Mouse (Mus musculus): ENCODE results near the gene 9430015G10Rik.
"Not testable (repeated sequence)": the region's sequence is repeated elsewhere in the genome, so short reads cannot be mapped to it uniquely, and the experiment has no call there.

The 9430015G10Rik gene

DNA sequence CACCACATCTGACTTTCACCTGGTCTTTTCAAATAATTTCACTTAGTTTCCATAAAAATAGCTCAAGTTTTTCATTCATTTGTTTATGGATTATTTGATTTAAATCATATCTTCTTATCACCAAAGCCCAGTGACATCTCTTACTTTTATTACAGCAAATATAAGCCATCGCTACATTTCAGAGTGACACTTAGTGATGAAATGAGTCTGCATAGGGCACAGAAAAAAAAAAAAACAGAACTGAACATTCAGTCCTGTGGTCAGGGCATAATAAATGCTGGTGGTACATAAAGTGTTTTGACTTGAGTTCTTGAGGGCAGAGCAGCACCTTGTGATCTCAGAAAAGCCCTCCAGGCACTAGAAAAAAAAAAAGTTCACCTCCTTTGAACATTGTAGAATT, 13.6 kb upstream of the 9430015G10Rik start:
- ATAC-seq (ENCODE audit: insufficient number of reproducible peaks, low FRiP score, low TSS enrichment): no peak

DNA sequence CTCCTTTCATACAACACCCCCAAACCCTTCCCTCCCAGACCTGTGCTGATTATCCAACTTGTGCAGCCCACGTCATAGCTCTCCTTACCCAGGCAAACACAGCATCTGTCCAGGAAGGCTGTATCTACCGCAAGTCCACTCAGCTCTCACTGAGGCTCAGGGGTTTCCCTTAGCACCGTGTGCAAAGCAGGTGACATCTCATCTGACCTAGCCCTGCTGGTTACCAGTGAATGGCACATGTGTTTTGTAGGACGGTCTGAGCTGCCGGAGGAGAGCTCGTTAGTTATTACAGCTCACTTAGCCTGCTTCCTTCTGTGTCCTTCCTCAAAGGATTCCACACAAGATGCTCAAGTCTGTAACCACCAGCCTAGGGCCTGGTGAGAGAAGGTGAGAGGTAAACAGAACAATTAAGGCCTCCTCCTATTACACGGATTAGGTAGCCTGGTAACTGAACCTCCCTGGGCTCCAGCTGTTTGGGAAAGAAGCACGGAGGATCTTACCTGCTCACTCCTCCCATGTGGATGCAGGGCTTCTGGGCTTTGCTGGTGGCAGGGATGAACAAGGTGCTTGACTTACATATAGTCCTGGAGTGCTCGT, 11.9 kb upstream of the 9430015G10Rik start:
- no peak for ATAC-seq (ENCODE audit: insufficient number of reproducible peaks, low FRiP score, low TSS enrichment)

DNA sequence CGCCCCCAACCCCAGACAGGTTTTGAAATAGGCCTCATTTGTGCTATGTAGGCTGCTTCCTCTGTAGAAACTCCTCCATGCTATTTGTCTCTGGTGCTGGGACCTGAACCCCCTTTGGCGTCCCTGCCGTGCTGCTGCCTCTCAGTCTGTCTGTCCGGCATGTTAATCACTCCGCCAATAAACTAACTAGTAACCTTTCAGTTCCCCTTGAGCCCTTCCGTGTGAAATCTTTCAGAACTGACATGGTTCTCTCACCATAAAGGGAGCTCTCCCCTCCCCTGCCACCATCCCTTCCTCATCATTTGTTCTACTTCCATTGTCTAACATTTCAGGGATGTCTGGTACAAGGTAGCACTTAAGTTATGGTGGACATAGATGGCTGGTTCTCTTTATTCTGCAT, 10.4 kb upstream of the 9430015G10Rik start:
- ATAC-seq (ENCODE audit: insufficient number of reproducible peaks, low FRiP score, low TSS enrichment): no peak

DNA sequence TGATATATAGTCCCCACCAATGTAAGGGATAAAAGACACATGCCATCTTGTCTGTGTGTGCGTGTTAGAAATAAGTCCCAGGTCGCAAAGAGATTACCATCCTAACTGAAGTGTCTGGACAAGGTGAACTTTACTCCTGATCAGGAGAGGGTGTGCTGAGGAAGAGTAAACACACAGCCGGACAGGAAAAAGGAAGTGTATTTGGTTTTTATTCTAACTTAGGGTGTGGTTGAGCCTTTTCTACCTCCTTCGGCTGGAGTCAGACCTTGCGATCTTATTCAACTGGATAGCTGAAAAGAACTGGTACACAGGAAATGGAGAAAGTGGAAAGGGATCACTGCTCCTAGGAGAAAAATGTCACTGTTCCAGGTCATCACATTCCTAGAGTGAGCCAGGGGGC, 9.3 kb upstream of the 9430015G10Rik start:
- ATAC-seq (ENCODE audit: insufficient number of reproducible peaks, low FRiP score, low TSS enrichment): no peak

DNA sequence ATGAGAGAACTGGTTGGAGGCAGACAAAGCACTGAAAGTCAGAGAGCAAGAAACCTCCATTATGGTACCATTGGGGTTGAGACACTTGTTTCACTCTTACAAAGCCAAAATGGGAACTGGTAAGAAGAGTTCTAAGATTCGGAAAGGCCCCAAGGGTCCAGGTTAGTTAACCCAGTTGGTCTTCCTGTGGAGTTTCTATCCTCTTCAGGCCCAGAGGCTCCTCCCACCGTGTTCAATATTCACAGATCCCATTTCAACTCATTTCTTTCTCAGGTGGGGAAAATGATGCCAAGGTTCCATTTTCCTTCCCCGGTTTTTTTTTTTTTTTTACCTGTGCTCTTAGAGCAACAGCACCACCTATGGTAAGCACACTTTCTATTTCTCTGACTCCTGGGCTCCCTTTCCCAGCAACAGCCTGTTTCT, 8.3 kb upstream of the 9430015G10Rik start:
- ATAC-seq (ENCODE audit: insufficient number of reproducible peaks, low FRiP score, low TSS enrichment): no peak

DNA sequence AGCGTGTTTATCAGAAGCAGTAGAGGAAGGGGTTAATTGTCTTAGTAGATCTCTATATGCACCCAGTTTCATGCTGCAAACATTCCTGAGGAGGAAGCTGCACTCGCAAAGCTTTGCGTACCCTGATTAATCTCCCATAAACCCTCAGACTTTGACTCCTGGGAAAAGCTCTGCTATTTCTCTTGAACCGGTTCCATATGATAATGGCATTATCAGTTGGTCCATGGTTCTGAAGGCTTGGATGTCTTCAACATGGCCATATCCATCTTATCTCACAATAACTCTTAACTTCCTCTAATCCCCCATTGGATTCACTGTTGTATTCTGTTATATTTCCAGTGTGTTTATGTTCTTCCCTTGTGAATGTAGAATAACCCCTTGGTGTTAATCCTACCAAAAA, 6.4 kb upstream of the 9430015G10Rik start:
- no peak for ATAC-seq (ENCODE audit: insufficient number of reproducible peaks, low FRiP score, low TSS enrichment)

DNA sequence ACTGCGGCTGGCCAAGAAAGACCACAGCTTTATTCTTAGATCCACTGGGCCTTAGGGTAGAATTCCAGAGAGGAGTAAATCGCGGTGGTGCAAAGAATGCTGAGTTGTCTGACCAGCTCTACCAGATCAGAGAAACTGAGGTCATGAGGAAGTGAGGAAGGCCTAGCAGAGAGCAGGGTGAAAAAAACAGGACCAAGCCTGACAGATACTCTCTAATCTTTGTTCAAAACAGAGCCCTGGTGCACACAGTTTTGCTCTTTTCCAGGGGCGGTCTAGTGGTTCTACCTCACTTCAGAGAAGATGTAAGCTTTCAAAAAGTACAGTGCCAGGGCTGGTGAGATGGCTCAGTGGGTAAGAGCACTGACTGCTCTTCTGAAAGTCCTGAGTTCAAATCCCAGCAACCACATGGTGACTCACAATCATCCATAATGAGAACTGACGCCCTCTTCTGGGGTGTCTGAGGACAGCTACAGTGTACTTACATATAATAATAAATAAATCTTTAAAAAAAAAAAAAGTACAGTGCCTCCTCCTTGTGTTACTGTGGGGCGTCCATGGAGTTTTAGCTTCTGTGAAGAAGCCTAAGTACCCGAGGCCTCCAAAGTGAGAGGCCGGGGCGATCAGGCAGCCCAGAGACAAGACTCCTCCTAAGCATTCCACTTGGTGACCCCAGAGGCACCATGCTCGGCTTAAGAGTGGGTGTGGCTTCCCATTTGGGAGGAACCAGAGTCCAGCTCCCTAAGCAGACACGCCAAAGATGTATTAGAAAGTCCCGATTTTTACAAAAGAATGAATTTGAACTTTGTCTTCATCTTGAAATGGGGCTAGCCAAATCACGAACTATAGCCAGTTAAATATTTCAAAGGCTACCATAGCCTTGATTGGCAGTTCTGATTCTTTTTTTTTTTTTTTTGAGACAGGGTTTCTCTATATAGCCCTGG, 906 bp upstream of the 9430015G10Rik start:
- no peak for ATAC-seq (ENCODE audit: insufficient number of reproducible peaks, low FRiP score, low TSS enrichment)

DNA sequence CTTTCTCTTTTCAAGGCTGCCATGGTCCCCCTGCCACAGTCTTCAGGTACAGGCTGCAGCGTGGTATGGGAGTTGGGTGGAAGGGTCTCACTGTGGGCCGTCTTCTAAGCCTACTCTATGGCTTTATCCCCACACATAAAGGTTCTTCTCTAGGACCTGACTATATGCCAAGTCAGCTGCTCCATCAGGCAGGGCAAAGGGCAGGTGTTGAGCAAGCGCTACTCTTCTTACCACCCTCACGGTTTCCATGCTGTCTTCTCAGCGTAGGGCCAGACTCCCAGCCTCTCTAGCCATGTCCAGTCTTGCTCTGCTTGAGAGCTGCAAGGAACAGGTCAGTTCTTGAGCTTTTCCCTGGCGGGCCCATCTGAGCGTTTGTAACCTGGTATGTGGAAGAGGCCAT, 14.3 kb downstream of the 9430015G10Rik start:
- no peak for ATAC-seq (ENCODE audit: insufficient number of reproducible peaks, low FRiP score, low TSS enrichment)

DNA sequence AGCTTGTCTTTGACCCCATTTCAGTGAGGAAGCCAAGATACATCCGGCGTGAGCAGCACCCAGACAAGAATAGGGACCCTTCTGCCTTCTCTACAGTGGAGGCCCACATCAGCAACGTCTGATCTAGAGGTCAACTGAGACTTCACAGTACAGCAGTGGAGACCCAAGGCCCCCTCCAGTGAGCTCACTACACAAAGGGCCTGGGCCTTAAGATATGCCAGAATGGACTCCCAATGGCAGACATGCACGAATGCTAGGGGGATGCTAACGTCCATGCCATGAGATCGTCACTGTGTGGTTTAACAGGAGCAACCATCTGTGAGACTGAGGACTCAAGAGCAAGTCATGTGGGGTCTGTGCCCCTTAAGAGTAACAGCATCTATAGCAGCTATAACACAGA, 15.6 kb downstream of the 9430015G10Rik start:
- no peak for ATAC-seq (ENCODE audit: insufficient number of reproducible peaks, low FRiP score, low TSS enrichment)

DNA sequence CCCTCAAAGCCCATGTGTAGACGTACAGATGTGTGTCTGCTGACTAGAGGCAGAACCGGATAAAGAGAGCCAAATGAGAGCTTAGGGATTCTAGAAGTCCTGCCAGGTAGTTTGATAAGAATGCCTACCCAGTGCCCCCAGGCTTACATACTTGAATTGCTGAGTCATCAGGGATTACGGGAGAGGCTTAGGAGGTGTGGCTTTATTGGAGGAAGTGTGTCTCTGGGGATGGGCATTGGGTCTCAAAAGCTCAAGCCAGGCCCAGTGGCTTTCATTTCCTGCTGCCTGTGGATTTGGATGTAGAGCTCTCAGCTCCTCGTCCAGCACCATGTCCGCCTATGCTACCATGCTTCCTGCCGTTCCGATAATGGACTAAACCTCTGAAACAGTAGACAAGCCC, 17.1 kb downstream of the 9430015G10Rik start:
- no peak for ATAC-seq (ENCODE audit: insufficient number of reproducible peaks, low FRiP score, low TSS enrichment)

DNA sequence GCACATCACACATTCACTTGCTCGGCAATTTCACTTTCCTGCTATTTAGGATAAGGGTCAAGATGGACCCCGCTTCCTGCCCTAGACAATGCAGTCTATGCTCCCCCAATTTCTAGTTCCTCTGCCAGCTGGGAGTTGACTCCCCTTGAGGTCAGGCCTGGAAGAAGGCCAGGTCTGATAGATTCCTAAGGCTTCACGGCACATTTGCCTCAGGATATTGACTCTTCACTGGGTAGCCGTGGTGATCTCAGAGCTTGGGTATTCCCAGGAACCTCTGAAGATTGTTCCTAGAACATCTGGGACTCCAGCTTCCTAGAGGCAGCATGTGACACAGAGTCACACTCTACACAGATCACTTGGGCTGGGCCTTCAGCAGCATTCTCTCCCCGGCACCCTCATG, 19.0 kb downstream of the 9430015G10Rik start:
- no peak for ATAC-seq (ENCODE audit: insufficient number of reproducible peaks, low FRiP score, low TSS enrichment)

DNA sequence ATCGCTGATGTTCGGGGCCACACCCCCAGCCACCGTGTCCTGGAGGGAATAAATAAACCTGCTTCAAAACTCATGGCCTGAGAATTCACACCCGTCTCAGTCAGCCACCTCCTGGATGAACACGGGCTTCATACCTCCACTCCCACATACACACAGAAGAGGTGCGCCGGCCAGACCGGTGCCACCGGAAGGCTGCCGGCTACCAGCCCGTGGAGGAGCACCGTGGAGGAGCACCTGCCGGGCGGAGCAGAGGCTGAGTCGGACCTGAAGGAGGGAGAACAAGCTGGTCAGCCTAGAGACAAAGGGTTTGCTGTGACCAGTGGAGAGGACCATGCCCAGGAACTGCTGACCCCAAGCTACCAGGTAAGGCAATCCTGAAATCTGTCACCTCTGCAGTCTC, 20.7 kb downstream of the 9430015G10Rik start, which contains the start of gene Rnf223:
Gene Rnf223 (plus strand): TSS at position 78 of the 400 bp plus-strand sequence.
- ATAC-seq (ENCODE audit: insufficient number of reproducible peaks, low FRiP score, low TSS enrichment): no peak

DNA sequence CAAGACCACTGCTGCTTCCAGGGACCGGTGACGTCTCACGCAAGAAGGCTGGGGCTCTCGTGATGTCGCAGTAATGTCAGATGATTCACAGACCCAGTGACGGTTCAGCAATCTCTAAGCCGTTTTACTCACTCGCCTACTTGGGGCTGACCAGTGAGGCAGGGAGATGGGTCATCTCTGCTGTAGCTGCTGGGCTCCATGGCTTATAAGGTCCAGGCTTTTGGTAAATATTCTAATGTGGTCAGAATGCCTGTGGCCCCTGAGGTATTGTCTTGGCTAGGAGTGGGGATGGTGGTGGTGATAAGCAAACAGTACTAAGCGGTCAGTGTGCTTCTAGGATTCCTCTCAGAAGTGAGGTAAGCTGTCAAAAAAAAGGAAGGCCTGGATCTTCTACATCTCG, 21.2 kb downstream of the 9430015G10Rik start:
- ATAC-seq (ENCODE audit: insufficient number of reproducible peaks, low FRiP score, low TSS enrichment): no peak

DNA sequence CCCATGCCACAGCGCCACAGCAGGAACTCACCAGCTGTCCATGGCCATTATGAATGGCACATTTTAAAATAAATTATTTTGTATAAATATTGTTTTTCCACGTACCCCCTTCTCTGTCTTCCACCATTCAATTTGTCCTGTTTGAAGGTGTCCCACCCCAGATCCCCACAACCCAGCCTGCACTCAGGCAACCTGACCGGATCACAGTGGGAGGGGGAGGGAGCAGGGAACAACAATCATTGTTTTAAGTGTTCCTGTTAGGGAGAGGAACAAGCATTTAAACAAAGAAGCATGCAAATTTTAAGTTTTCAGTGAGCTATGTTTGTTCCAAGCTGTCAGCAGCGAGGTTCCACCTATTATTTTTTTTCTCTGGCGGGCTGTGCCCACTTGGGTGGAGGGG, 23.6 kb downstream of the 9430015G10Rik start:
- no peak for ATAC-seq (ENCODE audit: insufficient number of reproducible peaks, low FRiP score, low TSS enrichment)

DNA sequence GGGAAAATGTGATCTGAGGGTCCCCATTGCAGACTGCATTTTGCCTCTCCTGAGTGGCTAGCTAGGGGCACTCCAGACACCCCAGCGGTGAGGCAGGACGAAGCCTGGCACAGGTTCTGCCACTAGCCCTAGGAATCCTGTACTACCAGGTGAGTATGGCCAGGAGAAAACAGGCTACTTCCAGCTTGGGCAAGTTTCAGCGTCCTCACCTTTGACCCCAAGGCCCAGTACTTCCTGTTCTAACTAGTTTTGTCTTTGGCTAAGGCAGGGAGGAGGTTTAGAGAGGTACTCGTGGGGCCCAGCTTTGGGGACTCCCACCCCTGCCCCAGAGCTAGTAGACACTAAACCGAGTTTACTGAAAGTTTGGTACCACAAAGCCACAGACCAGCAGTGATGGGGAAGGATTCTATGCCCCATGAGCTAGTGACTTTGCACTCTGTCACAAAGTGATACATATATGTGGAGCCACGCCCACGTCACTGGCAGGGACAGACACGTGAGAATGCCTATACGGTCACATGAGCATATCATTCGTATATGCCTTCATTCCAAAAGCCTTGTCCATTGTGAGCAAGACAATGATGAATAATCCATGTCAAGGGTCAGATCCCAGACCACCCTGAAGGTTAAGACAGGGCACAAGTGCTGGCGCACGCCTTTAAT, 24.3 kb downstream of the 9430015G10Rik start:
- no peak for ATAC-seq (ENCODE audit: insufficient number of reproducible peaks, low FRiP score, low TSS enrichment)

DNA sequence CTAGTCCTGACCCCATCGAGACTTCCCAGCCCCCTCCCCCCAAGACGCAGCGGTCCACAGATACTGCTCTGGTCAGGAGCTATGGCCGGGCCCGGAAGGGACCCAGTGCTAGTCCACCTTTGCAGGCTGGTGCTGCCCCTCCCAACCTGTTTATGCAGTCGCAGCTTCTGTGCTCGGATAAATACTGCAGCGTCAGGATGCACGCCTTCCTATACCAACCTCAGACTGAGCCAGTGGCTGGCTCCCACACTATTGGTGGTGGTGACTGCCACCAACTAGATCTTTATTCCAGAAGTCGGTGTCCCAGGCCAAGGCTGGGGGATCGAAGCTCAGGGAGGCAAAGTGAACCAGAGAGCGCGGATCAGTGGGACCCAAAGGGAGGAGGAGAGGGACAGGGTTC, 25.3 kb downstream of the 9430015G10Rik start:
- no peak for ATAC-seq (ENCODE audit: insufficient number of reproducible peaks, low FRiP score, low TSS enrichment)

DNA sequence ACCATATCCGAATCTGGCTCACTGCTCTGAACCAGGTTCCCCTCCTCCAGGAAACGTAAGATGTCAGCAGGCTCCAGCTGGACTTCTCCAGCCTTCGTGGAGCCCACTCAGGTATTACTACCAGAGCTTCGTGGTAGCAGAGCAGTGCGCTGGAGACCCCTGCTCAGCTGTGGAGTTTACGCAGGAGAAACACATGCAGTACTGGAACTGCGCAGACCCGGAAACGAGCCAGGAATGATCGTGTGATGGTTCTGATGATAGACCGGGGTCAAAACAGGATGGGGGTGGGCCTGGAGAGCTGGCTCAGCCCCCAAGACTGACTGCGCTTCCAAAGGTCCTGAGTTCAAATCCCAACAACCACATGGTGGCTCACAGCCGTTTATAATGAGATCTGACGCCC, 26.0 kb downstream of the 9430015G10Rik start:
- no peak for ATAC-seq (ENCODE audit: insufficient number of reproducible peaks, low FRiP score, low TSS enrichment)

DNA sequence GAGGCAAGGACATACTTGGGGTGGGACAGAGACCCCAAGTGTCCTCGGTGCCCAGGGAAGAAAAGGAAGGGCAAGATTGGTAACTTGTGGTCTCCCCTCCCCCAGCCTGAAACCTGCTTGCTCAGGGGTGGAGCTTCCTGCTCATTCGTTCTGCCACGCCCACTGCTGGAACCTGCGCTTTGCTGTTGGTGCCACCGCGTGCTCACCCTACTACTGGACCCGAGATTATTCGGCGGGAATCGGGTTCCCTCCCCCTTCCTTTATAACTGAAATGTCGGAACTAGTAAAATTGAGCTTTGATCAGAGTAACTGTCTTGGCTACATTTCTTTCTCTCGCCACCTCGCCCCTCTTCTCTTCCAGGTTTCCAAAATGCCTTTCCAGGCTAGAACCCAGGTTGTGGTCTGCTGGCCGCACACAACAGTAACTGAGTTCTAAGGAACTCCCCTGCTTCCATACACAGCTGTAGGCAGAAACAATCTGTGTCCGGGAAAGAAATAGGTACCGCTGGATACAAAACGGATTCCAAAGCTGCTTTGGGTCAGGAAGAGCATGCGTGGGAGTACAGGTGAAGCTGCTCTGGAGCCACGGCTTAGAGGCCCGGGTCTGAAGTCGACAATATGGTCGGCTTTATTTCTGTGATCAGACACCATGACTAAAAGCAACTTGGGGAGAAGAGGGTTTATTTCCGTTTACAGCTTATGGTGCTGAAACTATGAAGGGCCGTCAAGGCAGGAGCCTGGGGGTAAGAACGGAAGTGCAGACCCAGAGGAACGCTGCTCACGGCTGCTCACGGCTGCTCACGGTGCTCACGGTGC, 26.7 kb downstream of the 9430015G10Rik start:
- no peak for ATAC-seq (ENCODE audit: insufficient number of reproducible peaks, low FRiP score, low TSS enrichment)

DNA sequence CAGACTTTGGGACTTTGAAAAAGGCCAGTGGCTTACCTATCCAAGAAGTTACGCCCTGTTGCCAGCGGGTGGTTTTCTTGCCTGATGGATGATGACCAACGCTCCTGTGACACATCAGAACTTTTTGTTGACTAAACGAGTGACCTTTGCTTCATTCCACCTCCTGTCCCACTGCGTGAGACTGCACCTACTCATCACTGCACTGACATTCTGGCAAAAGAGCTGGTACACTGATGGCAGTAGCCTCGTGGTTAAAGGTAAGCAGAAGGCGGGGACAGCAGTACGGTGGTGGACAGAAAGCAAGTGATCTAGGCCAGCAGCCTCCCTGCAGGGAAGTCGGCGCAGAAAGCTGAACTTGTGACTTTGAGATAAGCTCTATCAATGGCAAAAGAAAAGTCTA, 41.1 kb downstream of the 9430015G10Rik start:
- not testable (repeated sequence) for ATAC-seq (ENCODE audit: insufficient number of reproducible peaks, low FRiP score, low TSS enrichment)

DNA sequence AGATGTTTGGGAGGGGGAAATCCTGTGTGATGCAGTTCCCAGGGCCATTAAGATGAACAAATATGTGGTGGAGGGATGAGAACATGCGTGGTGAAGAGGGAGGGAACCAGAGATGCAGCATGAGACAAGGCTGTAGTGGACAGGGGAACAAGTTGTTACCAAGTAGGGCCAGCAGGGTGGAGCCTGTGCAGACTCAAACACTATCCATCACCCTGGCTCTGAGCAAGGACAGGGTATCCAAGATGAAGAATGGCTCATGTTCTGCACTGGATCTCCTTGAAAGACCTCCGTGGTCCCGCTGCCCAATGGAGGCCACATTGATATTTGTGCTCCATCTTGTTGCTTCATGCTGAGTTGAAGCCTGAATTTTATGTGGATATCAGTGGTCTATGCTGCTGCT, 45.0 kb downstream of the 9430015G10Rik start:
- ATAC-seq (ENCODE audit: insufficient number of reproducible peaks, low FRiP score, low TSS enrichment): no peak
